ENCODE assay signal across 24 mouse cellular contexts in genomic region chr1:85763386-85763785, GRCm38 (mm10). TPM values are rescaled to one million over a fixed set of nuclear protein-coding genes. Genes with fewer than 3 reads are reported as not detected.
DNase-seq lines count a peak whose midpoint lies in the region; ATAC-seq and TF ChIP-seq lines count a peak whose summit lies in the region.
"Had no signal": no experiment of that assay in that cellular context is flagged by ENCODE, and none has a peak within 500 bp of the region (broad histone marks: within the 10 kb centered on the region; RNA-seq: fewer than 3 reads in every experiment).

No protein-coding gene starts in this region.

- H3K27ac ChIP-seq in liver, embryonic 11.5 days (ENCODE audit: low read depth, low read length): no peak overlapping the region
- H3K27ac ChIP-seq in liver, postnatal 0 days (ENCODE audit: low read depth): no peak overlapping the region
- H3K27ac ChIP-seq in midbrain, embryonic 10.5 days (replicated peaks): no peak overlapping the region
- H3K27ac ChIP-seq: heart, embryonic 10.5 days; hindbrain, embryonic 15.5 days; limb, embryonic 13.5 days; neural tube, embryonic 12.5 days had no signal

- DNase-seq in liver, embryonic 11.5 days (ENCODE audit: low spot score): no peak
- DNase-seq in liver, postnatal 0 days: no peak
- DNase-seq in MEL-GATA-1-ER (ENCODE audit: extremely low read depth, low read depth): peak; percentile 45
- peak; percentile 40 for DNase-seq in thymus, postnatal 4 days
- DNase-seq in midbrain, embryonic 10.5 days (ENCODE audit: low spot score): no peak
- DNase-seq in spleen, adult 12 weeks (ENCODE audit: low spot score): no peak
- DNase-seq: adrenal gland, postnatal 25 days; B cell, adult 2 months; cerebellum, adult 11 months; cerebellum, postnatal 10 days; embryo, embryonic 11 days; gastrocnemius, postnatal 36 days; lung, adult 18-20 months; lung, postnatal 14 days; right cerebral cortex, adult 18-20 months; spleen, adult 18-20 months had no signal

- no peaks in the 10 kb centered on the region for H3K9me3 ChIP-seq in liver, embryonic 11.5 days (ENCODE audit: control insufficient read depth, low read length)
- H3K9me3 ChIP-seq in liver, postnatal 0 days (ENCODE audit: low read length): no peaks in the 10 kb centered on the region
- no peaks in the 10 kb centered on the region for H3K9me3 ChIP-seq in megakaryocyte, embryonic 14.5 days
- no peaks in the 10 kb centered on the region for H3K9me3 ChIP-seq in midbrain, embryonic 10.5 days (replicated peaks)
- H3K9me3 ChIP-seq: heart, embryonic 10.5 days; hindbrain, embryonic 15.5 days; limb, embryonic 13.5 days; neural tube, embryonic 12.5 days had no signal

- 52% methylated on average over 6 of the region's 6 CpGs for WGBS in liver, embryonic 11.5 days
- 26% methylated on average over 6 of the region's 6 CpGs for WGBS in liver, postnatal 0 days (ENCODE audit: insufficient replicate concordance)
- WGBS in midbrain, embryonic 10.5 days: 92% methylated on average over 6 of the region's 6 CpGs

- H3K9ac ChIP-seq in liver, embryonic 11.5 days (ENCODE audit: low read depth, low read length): no peak overlapping the region
- H3K9ac ChIP-seq in liver, postnatal 0 days (replicated peaks): no peak overlapping the region
- H3K9ac ChIP-seq: hindbrain, embryonic 15.5 days; limb, embryonic 13.5 days; neural tube, embryonic 12.5 days had no signal

- H3K27me3 ChIP-seq in liver, embryonic 11.5 days (replicated peaks; ENCODE audit: control insufficient read depth, insufficient read depth, low read length): no peaks in the 10 kb centered on the region
- H3K27me3 ChIP-seq in liver, postnatal 0 days (ENCODE audit: insufficient read depth, low read length): no peaks in the 10 kb centered on the region
- peaks cover 22% of the 10 kb centered on the region for H3K27me3 ChIP-seq in megakaryocyte, embryonic 14.5 days (replicated peaks)
- no peaks in the 10 kb centered on the region for H3K27me3 ChIP-seq in midbrain, embryonic 10.5 days (ENCODE audit: low read depth, poor library complexity, severe bottlenecking)
- H3K27me3 ChIP-seq: hindbrain, embryonic 15.5 days; limb, embryonic 13.5 days; neural tube, embryonic 12.5 days had no signal

- no peak for TF ChIP-seq CTCF in liver, postnatal 0 days (IDR thresholded peaks at IDR 0.05; ENCODE audit: low read depth)

- no peak for TF ChIP-seq EP300 in liver, postnatal 0 days (IDR thresholded peaks at IDR 0.05; ENCODE audit: low read depth)

- 0 out of 2 replicates have a peak, but pooled peaks have one; percentile 36 for ATAC-seq in liver, embryonic 11.5 days (replicated peaks; ENCODE audit: low FRiP score)
- ATAC-seq in liver, postnatal 0 days: no peak
- ATAC-seq: forebrain, embryonic 16.5 days; intestine, postnatal 0 days had no signal

- H3K36me3 ChIP-seq in liver, embryonic 11.5 days (ENCODE audit: control insufficient read depth, insufficient read depth, low read length): no peaks in the 10 kb centered on the region
- H3K36me3 ChIP-seq in liver, postnatal 0 days (replicated peaks; ENCODE audit: insufficient read depth, low read length): no peaks in the 10 kb centered on the region
- H3K36me3 ChIP-seq in megakaryocyte, embryonic 14.5 days (replicated peaks; ENCODE audit: low read length): no peaks in the 10 kb centered on the region
- no peaks in the 10 kb centered on the region for H3K36me3 ChIP-seq in midbrain, embryonic 10.5 days
- H3K36me3 ChIP-seq: heart, embryonic 10.5 days; hindbrain, embryonic 15.5 days; limb, embryonic 13.5 days; neural tube, embryonic 12.5 days had no signal

- H3K4me1 ChIP-seq in liver, embryonic 11.5 days (replicated peaks; ENCODE audit: control insufficient read depth, insufficient read depth, low read length): peaks cover 3% of the 10 kb centered on the region
- H3K4me1 ChIP-seq in liver, postnatal 0 days (ENCODE audit: insufficient read depth): peaks cover under 1% of the 10 kb centered on the region; the same call in 1 of the 2 replicates
- H3K4me1 ChIP-seq in megakaryocyte, embryonic 14.5 days: peaks cover 27% of the 10 kb centered on the region
- H3K4me1 ChIP-seq in midbrain, embryonic 10.5 days: peaks cover 6% of the 10 kb centered on the region
- H3K4me1 ChIP-seq: hindbrain, embryonic 15.5 days; limb, embryonic 13.5 days had no signal

- H3K4me3 ChIP-seq in liver, embryonic 11.5 days (ENCODE audit: low read depth, low read length): no peak overlapping the region
- no peak overlapping the region for H3K4me3 ChIP-seq in liver, postnatal 0 days (ENCODE audit: low read depth, low read length)
- H3K4me3 ChIP-seq in megakaryocyte, embryonic 14.5 days (replicated peaks): peak overlapping the region; percentile 65
- no peak overlapping the region for H3K4me3 ChIP-seq in midbrain, embryonic 10.5 days
- H3K4me3 ChIP-seq: heart, embryonic 10.5 days; hindbrain, embryonic 15.5 days; limb, embryonic 13.5 days; neural tube, embryonic 12.5 days had no signal

- no peak overlapping the region for H3K4me2 ChIP-seq in liver, embryonic 11.5 days
- H3K4me2 ChIP-seq in liver, postnatal 0 days (ENCODE audit: low read depth, low read length): no peak overlapping the region
- H3K4me2 ChIP-seq: hindbrain, embryonic 15.5 days; limb, embryonic 13.5 days; midbrain, embryonic 11.5 days; neural tube, embryonic 12.5 days had no signal

RNA-seq across cellular contexts. Expression of gene A630001G21Rik, which starts 15.1 kb away (rescaled TPM):
- 3.2 and 3.5 TPM in 2 replicates for polyA plus RNA-seq in liver, embryonic 11.5 days (2014; fragmentation: Nextera tagmentation; extraction: Ambion mirVana)
- polyA plus RNA-seq in liver, postnatal 0 days (2015; fragmentation: Nextera tagmentation; extraction: Ambion mirVana): 3.6 and 3.8 TPM in 2 replicates
- 5.2 TPM in 1 of 2 replicates, not detected in the other for polyA plus RNA-seq in megakaryocyte, embryonic 14.5 days (2012; ENCODE audit: insufficient read depth, low replicate concordance)
- polyA plus RNA-seq in midbrain, embryonic 10.5 days (2016; fragmentation: Nextera tagmentation; extraction: Ambion mirVana): 1.1 and 1.2 TPM in 2 replicates

RNA-seq across cellular contexts. Expression of gene Cab39, which starts 29.9 kb away (rescaled TPM):
- 29.2 and 32.6 TPM in 2 replicates for polyA plus RNA-seq in liver, embryonic 11.5 days (2014; fragmentation: Nextera tagmentation; extraction: Ambion mirVana)
- 13.9 and 14.8 TPM in 2 replicates for polyA plus RNA-seq in liver, postnatal 0 days (2015; fragmentation: Nextera tagmentation; extraction: Ambion mirVana)
- 9.3 and 12.9 TPM in 2 replicates for polyA plus RNA-seq in megakaryocyte, embryonic 14.5 days (2012; ENCODE audit: insufficient read depth, low replicate concordance)
- polyA plus RNA-seq in midbrain, embryonic 10.5 days (2016; fragmentation: Nextera tagmentation; extraction: Ambion mirVana): 35.5 and 40.6 TPM in 2 replicates

Comparison
In these comparisons a context has a peak if more than half of its experiments do, and no peak if none do; other contexts are left out.
1. DNase-seq: peak in MEL-GATA-1-ER (single experiment) and thymus, postnatal 4 days (single experiment); none in liver, embryonic 11.5 days (single experiment), liver, postnatal 0 days (single experiment), midbrain, embryonic 10.5 days (single experiment) and spleen, adult 12 weeks (single experiment).